In the genomic region with DNA sequence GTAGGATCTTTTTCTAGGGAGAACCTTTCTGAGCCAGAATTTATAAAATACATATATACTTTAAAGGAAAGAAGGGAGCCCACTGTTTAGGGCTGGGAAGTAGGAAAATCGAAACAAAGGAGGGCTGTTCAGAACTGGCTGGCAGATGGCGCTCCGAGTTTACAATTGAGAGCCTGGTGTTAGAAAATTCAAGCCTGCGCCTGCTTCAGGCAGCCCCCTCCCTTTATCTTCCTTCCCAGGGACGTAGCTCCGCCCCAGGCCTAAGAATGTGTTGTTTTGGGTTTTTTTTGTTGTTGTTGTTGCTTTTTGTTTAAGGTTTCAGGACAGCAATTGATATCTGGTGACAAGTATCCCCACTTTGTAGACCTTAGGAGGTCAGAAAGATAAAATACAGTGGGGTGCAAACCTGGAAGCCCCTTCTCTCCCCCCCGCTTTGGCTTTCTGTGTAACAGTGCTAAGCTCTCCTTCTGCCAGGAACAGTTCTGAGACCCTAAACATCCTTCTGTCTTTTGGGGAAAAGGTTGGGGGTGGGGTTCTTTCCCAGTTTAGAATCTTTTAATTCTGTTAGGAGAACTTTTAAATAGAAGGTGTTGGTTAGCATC, we compare ENCODE assay signal across 8 mouse cellular contexts. TPM values are rescaled to one million over a fixed set of nuclear protein-coding genes. Genes with fewer than 3 reads are reported as not detected.
DNase-seq lines count a peak whose midpoint lies in the region; ATAC-seq and TF ChIP-seq lines count a peak whose summit lies in the region.

No protein-coding gene starts in this region.

- no peak overlapping the region for H3K9ac ChIP-seq in CH12.LX (ENCODE audit: insufficient read depth, low read depth)

- TF ChIP-seq POLR2A in CH12.LX (IDR thresholded peaks at IDR 0.05; ENCODE audit: low read depth, low read length) = no peak

- H3K4me1 ChIP-seq in CH12.LX (ENCODE audit: control insufficient read depth in 1 of 2, insufficient read depth in 2 of 2) = peaks cover 0 to 10% of the 10 kb centered on the region in 2 experiments; a peak in 2 of 4 replicates
- H3K4me1 ChIP-seq in hindbrain, embryonic 10.5 days (replicated peaks) = peaks cover 43% of the 10 kb centered on the region

- dilution Hi-C loops in CH12.LX (cut with MboI; ENCODE audit: extremely low pct_ligation_motif_present, extremely low pct_unique_long_range_greater_than_20kb, low sequenced_read_pairs) = no loop called here

- no peak overlapping the region for H3K27ac ChIP-seq in CH12.LX (ENCODE audit: insufficient read depth, low read depth)
- peak overlapping the region; percentile 70 for H3K27ac ChIP-seq in hindbrain, embryonic 10.5 days

- in situ Hi-C loops in CH12.LX (cut with MboI; ENCODE audit: low pct_ligation_motif_present, low pct_unique_long_range_greater_than_20kb, low sequenced_read_pairs) = loop anchor here (10.0 kb wide), 4 partner anchors 144 to 594 kb away; a partner anchor contains a TSS

- TF ChIP-seq EP300 in CH12.LX (IDR thresholded peaks at IDR 0.05; ENCODE audit: low read length) = no peak

- H3K4me3 ChIP-seq in CH12.LX (replicated peaks in 1 of 3; ENCODE audit: low read depth in 2 of 3, low read length in 2 of 3, poor library complexity in 1 of 3) = no peak overlapping the region
- no peak overlapping the region for H3K4me3 ChIP-seq in hindbrain, embryonic 10.5 days

- peak; percentile 32 to 55 for DNase-seq in adrenal gland, adult 18-20 months (ENCODE audit: low spot score in 2 of 2)
- no peak for DNase-seq in adrenal gland, postnatal 4 days (ENCODE audit: low spot score in 2 of 2)
- peak; percentile 40 for DNase-seq in CH12.LX (ENCODE audit: extremely low read depth)
- peak; percentile 90 for DNase-seq in embryo, embryonic 10.5 days (ENCODE audit: low spot score)
- DNase-seq in hindbrain, embryonic 10.5 days (ENCODE audit: low spot score) = peak; percentile 72
- peak; percentile 55 to 63 for DNase-seq in layer of hippocampus, postnatal 36 days
- DNase-seq in splenic B cell, adult 2 months (ENCODE audit: low read depth, low spot score) = peak; percentile 65

- TF ChIP-seq CTCF in CH12.LX (conservative IDR thresholded peaks at IDR 0.05 in 1 of 2, IDR thresholded peaks at IDR 0.05 in 1 of 2; ENCODE audit: low read depth in 2 of 2, low read length in 2 of 2) = peak in 1 of 2 experiments; percentile 89; a peak in 2 of 4 replicates

- no peaks in the 10 kb centered on the region for H3K27me3 ChIP-seq in CH12.LX (replicated peaks)
- no peaks in the 10 kb centered on the region for H3K27me3 ChIP-seq in hindbrain, embryonic 10.5 days (ENCODE audit: insufficient read depth, poor library complexity, severe bottlenecking)
- H3K27me3 ChIP-seq in splenic B cell, adult 2 months (ENCODE audit: control insufficient read depth, insufficient read depth, low read length, poor library complexity, severe bottlenecking) = no peaks in the 10 kb centered on the region

- peak overlapping the region; percentile 57; the same call in 1 of the 2 replicates for H3K4me2 ChIP-seq in CH12.LX (ENCODE audit: insufficient read depth, low read depth, poor library complexity, severe bottlenecking)

- H3K79me2 ChIP-seq in CH12.LX (replicated peaks; ENCODE audit: control insufficient read depth, extremely low read depth, insufficient read depth, poor library complexity, severe bottlenecking) = no peaks in the 10 kb centered on the region

- no peaks in the 10 kb centered on the region for H3K9me3 ChIP-seq in CH12.LX (replicated peaks; ENCODE audit: low read length)
- H3K9me3 ChIP-seq in hindbrain, embryonic 10.5 days = no peaks in the 10 kb centered on the region

- peak; percentile 94 for TF ChIP-seq RAD21 in CH12.LX (IDR thresholded peaks at IDR 0.05; ENCODE audit: low read depth, low read length)

- no peaks in the 10 kb centered on the region for H3K36me3 ChIP-seq in CH12.LX (replicated peaks in 1 of 2; ENCODE audit: control insufficient read depth in 1 of 2, insufficient read depth in 1 of 2, low read length in 1 of 2)
- H3K36me3 ChIP-seq in hindbrain, embryonic 10.5 days = no peaks in the 10 kb centered on the region
- no peaks in the 10 kb centered on the region for H3K36me3 ChIP-seq in splenic B cell, adult 2 months (ENCODE audit: control insufficient read depth, insufficient read depth, low read length, poor library complexity, severe bottlenecking)

- WGBS in hindbrain, embryonic 10.5 days = 11% methylated on average over 7 of the region's 7 CpGs

- peak; percentile 79 for ATAC-seq in megakaryocyte progenitor cell, adult 5-6 weeks (replicated peaks; ENCODE audit: poor library complexity)

TF ChIP-seq in CH12.LX, 34 proteins besides CTCF, POLR2A, EP300 and RAD21:
- TF ChIP-seq IRF4 (IDR thresholded peaks at IDR 0.05; ENCODE audit: low read depth, low read length) (peak; percentile 19; the same call in 1 of the 2 replicates), SMC3 (IDR thresholded peaks at IDR 0.05; ENCODE audit: low read depth, low read length) (peak; percentile 89), POLR2AphosphoS2 (IDR thresholded peaks at IDR 0.05; ENCODE audit: low read depth, low read length) (no peak), USF1 (IDR thresholded peaks at IDR 0.05; ENCODE audit: low read depth, low read length) (no peak), HCFC1 (IDR thresholded peaks at IDR 0.05; ENCODE audit: low read depth, low read length) (no peak), MAZ (IDR thresholded peaks at IDR 0.05; ENCODE audit: low read depth, low read length) (peak; percentile 67; the same call in 1 of the 2 replicates), E2F4 (IDR thresholded peaks at IDR 0.05; ENCODE audit: insufficient replicate concordance, low read depth, low read length) (no peak), TCF12 (IDR thresholded peaks at IDR 0.05; ENCODE audit: low read depth, low read length) (no peak), ZC3H11A (IDR thresholded peaks at IDR 0.05; ENCODE audit: low read depth, low read length) (peak; percentile 83), MXI1 (IDR thresholded peaks at IDR 0.05; ENCODE audit: low read depth, low read length) (no peak), GABPA (IDR thresholded peaks at IDR 0.05; ENCODE audit: insufficient replicate concordance, low read depth, low read length) (no peak), ELF1 (IDR thresholded peaks at IDR 0.05; ENCODE audit: low read depth, low read length) (0 out of 2 replicates have a peak, but pooled peaks have one; percentile 14)

RNA-seq across cellular contexts. Expression of a gene that starts 26.9 kb away (rescaled TPM):
- total RNA-seq in adrenal gland, adult 18-20 months (2021) = 1,000 to 10,000 TPM; 2,555 to 2,708 TPM
- 1,000 to 10,000 TPM; 3,043 to 3,192 TPM for total RNA-seq in adrenal gland, postnatal 4 days (2021)
- 393 and 452 TPM in 2 replicates for total RNA-seq in CH12.LX (2012; rRNA removed)
- total RNA-seq in CH12.LX (2014; rRNA removed) = 365 and 369 TPM in 2 replicates
- polyA plus RNA-seq in CH12.LX (2012; ENCODE audit: insufficient read length, low read depth) = 502 and 537 TPM in 2 replicates
- 1,166 and 1,270 TPM in 2 replicates for polyA plus RNA-seq in hindbrain, embryonic 10.5 days (2016; fragmentation: Nextera tagmentation; extraction: Ambion mirVana)
- 1,000 to 10,000 TPM; 1,740 to 1,859 TPM for total RNA-seq in layer of hippocampus, postnatal 36 days (2021)
- total RNA-seq in megakaryocyte progenitor cell, adult 5-6 weeks (2015) = 564 and 566 TPM in 2 replicates
- 218 and 221 TPM in 2 replicates for total RNA-seq in megakaryocyte progenitor cell, adult 5-6 weeks (2017)

RNA-seq across cellular contexts. Expression of a gene that starts 35.5 kb away (rescaled TPM):
- total RNA-seq in adrenal gland, adult 18-20 months (2021) = 1 to 10 TPM; 1.3 to 1.7 TPM
- 1 to 10 TPM; 2.1 to 2.2 TPM for total RNA-seq in adrenal gland, postnatal 4 days (2021)
- total RNA-seq in CH12.LX (2012; rRNA removed) (48.9 and 55.7 TPM in 2 replicates), CH12.LX (2014; rRNA removed) (not detected in 2 replicates)
- polyA plus RNA-seq in CH12.LX (2012; ENCODE audit: insufficient read length, low read depth) = 259 and 363 TPM in 2 replicates
- 10.5 and 13.1 TPM in 2 replicates for polyA plus RNA-seq in hindbrain, embryonic 10.5 days (2016; fragmentation: Nextera tagmentation; extraction: Ambion mirVana)
- 1 to 10 TPM; 1.7 to 2.7 TPM for total RNA-seq in layer of hippocampus, postnatal 36 days (2021)
- total RNA-seq in megakaryocyte progenitor cell, adult 5-6 weeks (2015) = 0.12 TPM in 1 of 2 replicates, not detected in the other
- total RNA-seq in megakaryocyte progenitor cell, adult 5-6 weeks (2017) = 3.1 and 3.3 TPM in 2 replicates

Comparison
In these comparisons a context has a peak if more than half of its experiments do, and no peak if none do; other contexts are left out.
1. DNase-seq: peak in adrenal gland, adult 18-20 months (2 of 2), CH12.LX (single experiment), embryo, embryonic 10.5 days (single experiment), hindbrain, embryonic 10.5 days (single experiment), layer of hippocampus, postnatal 36 days (2 of 2) and splenic B cell, adult 2 months (single experiment); none in adrenal gland, postnatal 4 days (0 of 2).